Mouse (Mus musculus) lung, postnatal 0 days (tissue): ENCODE data around the gene Rabep1. TPM values are rescaled to one million over a fixed set of nuclear protein-coding genes. Genes with fewer than 3 reads are reported as not detected.

ENCODE experiments used
- ATAC-seq: fragments of 200-750 bp; cut with Nextera tagmentation; 2 replicates; pipeline ENCODE4 v1.8.0; 2017; ENCODE audit warnings: moderate library complexity
- DNase-seq: peaks from one replicate; pipeline ENCODE4 v3.0.0-alpha.2; 2016; ENCODE audit warnings: low spot score
- H3K27ac ChIP-seq: fragments of 300-500 bp; sonication (generic); 2 replicates; pipeline ENCODE4 v1.5.1; 2014; ENCODE audit warnings: antibody characterized with exemption, mild to moderate bottlenecking, low read length, mixed read lengths
- H3K27me3 ChIP-seq: fragments of 300-500 bp; sonication (generic); replicated peaks from 2 replicates; pipeline ENCODE4 v1.6.1; 2014; ENCODE audit warnings: low read length, mixed read lengths; ENCODE audit not compliant: insufficient read depth
- H3K36me3 ChIP-seq: fragments of 300-500 bp; sonication (generic); 2 replicates; pipeline ENCODE4 v1.6.1; 2014; ENCODE audit warnings: low read length, mixed read lengths; ENCODE audit not compliant: insufficient read depth
- H3K4me1 ChIP-seq: fragments of 300-500 bp; sonication (generic); 2 replicates; pipeline ENCODE4 v1.6.1; 2014; ENCODE audit warnings: antibody characterized with exemption, low read depth, low read length, mixed read lengths; ENCODE audit not compliant: insufficient read depth
- H3K4me2 ChIP-seq: fragments of 300-500 bp; sonication (generic); replicated peaks from 2 replicates; pipeline ENCODE4 v1.6.1; 2014; ENCODE audit warnings: low read depth, mild to moderate bottlenecking, low read length, moderate library complexity, mixed read lengths
- H3K4me3 ChIP-seq: fragments of 300-500 bp; sonication (generic); 2 replicates; pipeline ENCODE4 v1.5.1; 2014; ENCODE audit warnings: low read depth, low read length
- H3K9ac ChIP-seq: fragments of 300-500 bp; sonication (generic); replicated peaks from 2 replicates; pipeline ENCODE4 v1.6.1; 2014; ENCODE audit warnings: low read depth, mild to moderate bottlenecking
- H3K9me3 ChIP-seq: fragments of 300-500 bp; sonication (generic); 2 replicates; pipeline ENCODE4 v1.6.1; 2016; ENCODE audit warnings: low read length, mixed read lengths
- CTCF ChIP-seq: IDR thresholded peaks from 2 replicates; pipeline ENCODE4 v1.5.1; 2016; ENCODE audit warnings: antibody characterized with exemption, mild to moderate bottlenecking
- EP300 ChIP-seq: IDR thresholded peaks from 2 replicates; pipeline ENCODE4 v1.6.1; 2016; ENCODE audit warnings: antibody characterized with exemption, mild to moderate bottlenecking, control low read depth
- WGBS: fragments of 180-500 bp; shearing (Covaris S2); extraction: QIAGEN DNeasy Blood & Tissue Kit; methylation state at CpG from one replicate; pipeline ENCODE4 v1.1.7; 2014; 5-methylcytosine and 5-hydroxymethylcytosine counted together
- polyA plus RNA-seq: library from polyadenylated mRNA; unstranded; fragments of >200 nt; fragmentation: Nextera tagmentation; extraction: Ambion mirVana; gene quantifications from 2 replicates; pipeline ENCODE4 v1.2.1, GENCODE M21; 2015

The Rabep1 gene
- polyA plus RNA-seq, 1 experiment from 2014 or later = 35.3 TPM

- no peaks in the 10 kb centered on the region for H3K27me3 ChIP-seq
- DNase-seq (no peak), ATAC-seq (no peak)
- no peaks in the 10 kb centered on the region for H3K36me3 ChIP-seq
- TF ChIP-seq CTCF = no peak
- no peak for TF ChIP-seq EP300
- 80% methylated on average over 8 of the region's 8 CpGs for WGBS
- no peaks in the 10 kb centered on the region for H3K9me3 ChIP-seq
- no peak overlapping the region for H3K9ac ChIP-seq
- H3K27ac ChIP-seq = no peak overlapping the region
- H3K4me3 ChIP-seq = no peak overlapping the region
- no peak overlapping the region for H3K4me2 ChIP-seq
- H3K4me1 ChIP-seq = no peaks in the 10 kb centered on the region
Measured at GRCm38 (mm10) chr11:70815071-70815470, 29.5 kb upstream of the Rabep1 start.

DNA sequence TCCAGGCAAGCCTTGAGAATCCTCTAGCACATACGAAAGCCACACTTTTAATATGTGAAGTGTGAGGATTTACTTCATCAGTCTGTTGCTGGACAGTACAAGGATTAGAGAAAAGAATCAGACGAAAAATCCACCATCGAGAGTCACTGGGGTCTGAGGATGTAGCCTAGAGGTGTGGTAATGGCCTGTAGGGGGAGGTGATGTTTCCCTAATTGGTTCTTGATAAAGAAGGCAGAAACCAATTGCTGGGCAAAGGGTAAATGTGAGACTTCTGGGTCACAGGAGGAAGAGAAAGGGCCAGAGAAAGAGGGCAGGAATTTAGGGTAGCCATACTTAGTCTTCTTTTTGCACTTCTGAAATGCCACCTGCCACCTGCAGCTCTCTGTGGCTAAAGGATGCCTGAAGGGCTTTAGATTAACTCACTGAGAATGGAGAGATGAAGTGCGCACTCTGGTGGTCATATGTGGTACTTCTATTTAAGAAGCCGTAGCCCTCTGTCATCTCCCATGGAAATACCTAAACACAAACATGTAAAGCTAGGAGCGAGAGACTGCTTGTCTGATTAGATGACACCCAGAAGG, 29.0 kb upstream of the Rabep1 start:
- H3K4me1 ChIP-seq = no peaks in the 10 kb centered on the region
- H3K9me3 ChIP-seq = no peaks in the 10 kb centered on the region
- H3K4me3 ChIP-seq = no peak overlapping the region
- no peaks in the 10 kb centered on the region for H3K27me3 ChIP-seq
- no peak overlapping the region for H3K9ac ChIP-seq
- 23% methylated on average over 6 of the region's 6 CpGs for WGBS
- H3K27ac ChIP-seq = no peak overlapping the region
- no peak; the same call in 1 of the 2 replicates for ATAC-seq
- no peaks in the 10 kb centered on the region for H3K36me3 ChIP-seq
- TF ChIP-seq EP300 (no peak), CTCF (peak; percentile 86)
- H3K4me2 ChIP-seq = no peak overlapping the region
- peak; percentile 76 for DNase-seq

DNA sequence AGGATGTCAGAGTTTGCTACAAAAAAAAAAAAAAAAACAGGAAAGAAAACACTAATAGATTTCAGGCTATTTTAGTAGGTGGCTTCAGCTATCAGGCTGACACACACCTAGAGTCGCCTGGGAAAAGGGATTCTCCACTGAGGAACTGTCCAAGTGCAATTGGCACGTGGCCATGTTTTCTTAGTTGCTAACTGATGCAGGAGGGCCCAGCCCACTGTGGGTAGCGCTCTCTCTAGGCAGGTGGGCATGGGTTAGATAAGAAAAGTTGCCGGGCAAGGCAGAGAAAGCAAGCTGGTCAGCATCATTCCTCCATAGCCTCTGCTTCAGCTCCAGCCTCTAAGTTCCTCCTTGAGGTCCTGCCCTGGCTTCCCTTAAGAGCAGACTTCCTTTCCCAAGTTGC, 27.8 kb upstream of the Rabep1 start:
- 59% methylated on average over 4 of the region's 4 CpGs for WGBS
- no peak for ATAC-seq
- H3K9ac ChIP-seq = no peak overlapping the region
- no peaks in the 10 kb centered on the region for H3K36me3 ChIP-seq
- DNase-seq = no peak
- H3K27me3 ChIP-seq = no peaks in the 10 kb centered on the region
- TF ChIP-seq CTCF = no peak
- TF ChIP-seq EP300 = no peak
- H3K27ac ChIP-seq = no peak overlapping the region
- H3K4me2 ChIP-seq = no peak overlapping the region
- H3K9me3 ChIP-seq = no peaks in the 10 kb centered on the region
- H3K4me3 ChIP-seq = no peak overlapping the region
- no peaks in the 10 kb centered on the region for H3K4me1 ChIP-seq

DNA sequence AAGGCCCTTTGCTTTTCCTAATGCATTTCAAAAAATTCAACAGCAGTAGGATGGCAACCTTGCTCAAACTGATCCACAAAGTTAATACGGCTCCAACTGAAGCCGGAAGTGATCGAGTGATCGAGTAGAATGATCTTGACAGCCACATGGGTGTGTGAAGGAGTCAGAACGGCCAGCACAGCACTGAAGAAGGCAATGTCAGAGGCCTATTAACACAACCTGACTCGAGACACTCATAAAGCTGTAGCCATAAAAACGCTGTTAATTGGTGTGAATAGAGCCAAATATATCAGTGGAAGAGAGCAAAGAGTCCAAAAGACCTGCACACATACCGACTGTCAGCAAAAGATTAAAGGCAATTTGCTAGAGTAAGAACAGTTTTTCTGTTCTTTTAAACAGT, 24.5 kb upstream of the Rabep1 start:
- H3K4me2 ChIP-seq = no peak overlapping the region
- no peak overlapping the region for H3K4me3 ChIP-seq
- H3K27me3 ChIP-seq = no peaks in the 10 kb centered on the region
- ATAC-seq (no peak), DNase-seq (no peak)
- no peaks in the 10 kb centered on the region for H3K9me3 ChIP-seq
- 80% methylated on average over 8 of the region's 8 CpGs for WGBS
- no peak overlapping the region for H3K9ac ChIP-seq
- H3K36me3 ChIP-seq = no peaks in the 10 kb centered on the region
- no peaks in the 10 kb centered on the region; the same call in 1 of the 2 replicates for H3K4me1 ChIP-seq
- TF ChIP-seq EP300 (no peak), CTCF (no peak)
- H3K27ac ChIP-seq = no peak overlapping the region

- Histone ChIP-seq H3K9me3 (no peaks in the 10 kb centered on the region), H3K4me1 (no peaks in the 10 kb centered on the region; the same call in 1 of the 2 replicates), H3K36me3 (no peaks in the 10 kb centered on the region), H3K27ac (no peak overlapping the region), H3K4me3 (no peak overlapping the region), H3K9ac (no peak overlapping the region), H3K4me2 (no peak overlapping the region), H3K27me3 (no peaks in the 10 kb centered on the region)
- TF ChIP-seq EP300 (no peak), CTCF (no peak)
- DNase-seq (peak; percentile 20), ATAC-seq (no peak)
- 35% methylated on average over 17 of the region's 17 CpGs for WGBS
Measured at GRCm38 (mm10) chr11:70821728-70822591, 22.6 kb upstream of the Rabep1 start.

GRCm38 (mm10) chr11:70826207-70826606, 18.4 kb upstream of the Rabep1 start:
- ATAC-seq (no peak), DNase-seq (peak; percentile 36)
- Histone ChIP-seq H3K9me3 (no peaks in the 10 kb centered on the region), H3K4me2 (no peak overlapping the region), H3K36me3 (no peaks in the 10 kb centered on the region), H3K27ac (no peak overlapping the region), H3K27me3 (no peaks in the 10 kb centered on the region), H3K4me1 (no peaks in the 10 kb centered on the region; the same call in 1 of the 2 replicates), H3K4me3 (no peak overlapping the region), H3K9ac (no peak overlapping the region)
- 82% methylated on average over 2 of the region's 2 CpGs for WGBS
- peak; percentile 25 for TF ChIP-seq CTCF
- no peak for TF ChIP-seq EP300
